Mouse (Mus musculus): Measurements from ENCODE around the gene Sept9.

Sept9 gene

GRCm38 (mm10) chr11:117411663-117412062 lies 212.2 kb downstream of the Sept9 start:
- DNase-seq: no peak
